Mouse (Mus musculus) liver, adult 2 months (tissue): Measurements from ENCODE around the gene Naa38.

Source experiments
- CTCF ChIP-seq: fragments of 200-500 bp; IDR thresholded peaks from 2 replicates; pipeline ENCODE4 v1.5.1; 2011; ENCODE audit warnings: low read depth, low read length, control low read depth
- POLR2A ChIP-seq: fragments of 200-500 bp; IDR thresholded peaks from 2 replicates; pipeline ENCODE4 v1.6.1; 2011; ENCODE audit warnings: low read length, control low read depth; ENCODE audit not compliant: insufficient read depth; ENCODE audit errors: extremely low read depth

DNA sequence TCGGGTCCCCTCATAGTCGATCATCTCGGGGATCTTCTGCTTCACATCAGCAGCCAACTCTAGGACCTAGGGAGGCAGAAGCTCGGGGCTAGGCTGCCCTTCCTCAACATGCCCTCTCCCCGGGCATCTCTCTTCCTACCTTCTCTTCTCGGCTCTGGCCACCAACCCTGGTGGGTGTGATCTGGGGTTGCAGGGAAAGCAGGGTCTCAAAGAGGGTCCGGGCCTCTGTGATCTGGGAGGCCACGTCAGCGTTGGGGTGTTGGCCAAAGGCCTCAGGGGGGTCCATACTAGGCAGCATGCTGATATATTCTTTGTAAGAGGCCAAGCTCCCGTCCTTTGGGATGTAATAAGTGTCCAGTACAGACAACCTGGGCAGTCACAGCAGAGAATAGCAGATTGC, 27.6 kb downstream of the Naa38 start:
- TF ChIP-seq CTCF (no peak), POLR2A (no peak)
